Mouse (Mus musculus): ENCODE measurements at regions not wholly inside any gene's neighbourhood (a gene's known extent, or its start where the extent isn't known, plus 50 kb on each side); places are given as distances from the start of the nearest gene placed in this dataset.
"Not testable (repeated sequence)": the region's sequence is repeated elsewhere in the genome, so short reads cannot be mapped to it uniquely, and the experiment has no call there.

GRCm38 (mm10) chr17:6489926-6490564 lies 60.1 kb downstream of the Dynlt1b start:
- peak in 1 of 2 experiments; percentile 69 for DNase-seq (ENCODE audit: extremely low spot score in 1 of 2, low spot score in 2 of 2)
- intact Hi-C loops (cut with DNase I) = not testable (repeated sequence)

DNA sequence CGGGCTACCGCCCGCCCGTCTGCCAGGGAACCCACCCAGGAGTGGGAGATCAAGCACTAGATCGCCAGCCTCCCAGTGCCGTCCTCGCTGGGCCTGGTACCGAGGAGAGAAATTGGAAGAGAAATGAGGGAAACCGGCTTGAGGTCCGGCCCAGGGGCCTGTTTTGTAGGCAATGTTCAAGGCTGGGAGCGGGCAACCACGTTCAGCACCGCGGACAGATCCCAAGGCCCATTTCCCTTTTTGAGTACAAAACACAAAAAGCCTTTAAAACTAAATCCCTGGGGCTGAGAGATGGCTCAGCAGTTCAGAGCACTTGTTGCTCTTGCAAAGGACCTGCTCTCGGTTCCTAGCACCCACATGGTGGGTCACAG lies 60.6 kb downstream of the Dynlt1b start:
- DNase-seq (ENCODE audit: extremely low spot score in 1 of 2, low spot score in 2 of 2); intact Hi-C loops (cut with DNase I): not testable (repeated sequence)

- intact Hi-C loops (cut with DNase I) = not testable (repeated sequence)
Observed at GRCm38 (mm10) chr17:6492501-6492900, 62.6 kb downstream of the Dynlt1b start.

DNA sequence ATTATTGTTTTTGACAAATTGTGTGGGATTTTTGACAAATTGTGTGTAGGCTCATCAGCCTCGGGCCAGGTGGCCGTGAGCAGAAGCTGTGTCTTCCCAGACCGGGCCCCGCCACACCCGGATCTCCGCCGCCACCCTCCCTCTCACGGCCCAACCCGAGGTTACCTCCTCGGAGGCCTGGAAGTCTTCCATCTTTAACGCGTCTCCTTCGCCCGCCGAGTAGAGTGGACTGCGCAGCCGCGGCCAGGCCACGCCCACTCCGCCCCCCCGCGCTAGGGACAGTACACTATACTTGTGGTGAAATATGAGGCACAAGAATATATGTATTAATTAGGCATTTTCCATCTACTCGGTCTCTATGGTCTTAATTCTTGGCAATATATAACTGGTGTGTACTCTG lies 63.0 kb downstream of the Dynlt1b start:
- intact Hi-C loops (cut with DNase I) = not testable (repeated sequence)
- peak; percentile 66 to 85 for DNase-seq (ENCODE audit: extremely low spot score in 1 of 2, low spot score in 2 of 2)

More at GRCm38 (mm10) chr17:6492501-6492900, 62.6 kb downstream of the Dynlt1b start:
- DNase-seq (ENCODE audit: extremely low spot score in 1 of 2, low spot score in 2 of 2) = peak in 1 of 2 experiments; percentile 84

GRCm38 (mm10) chr17:6496491-6496890 lies 66.6 kb downstream of the Dynlt1b start:
- DNase-seq (ENCODE audit: extremely low spot score in 1 of 2, low spot score in 2 of 2); intact Hi-C loops (cut with DNase I): not testable (repeated sequence)

DNA sequence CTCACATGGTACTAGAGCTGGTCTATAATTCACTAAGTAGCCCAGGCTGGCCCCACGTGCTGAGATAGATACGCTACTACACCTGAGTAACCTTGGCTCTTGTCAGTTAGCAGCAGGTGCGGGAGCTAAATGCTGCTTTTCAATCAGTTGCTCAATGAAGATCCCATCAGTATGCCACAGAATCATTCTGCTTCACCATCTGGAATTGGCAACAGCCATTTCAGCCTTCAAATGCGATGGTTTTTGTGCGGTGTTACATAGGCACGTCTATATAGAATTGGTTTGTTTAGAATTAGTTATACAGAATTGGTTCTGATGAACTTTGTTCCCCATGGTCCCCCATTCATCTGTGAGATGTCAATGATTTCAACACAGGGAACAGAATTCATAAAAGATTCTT lies 72.8 kb downstream of the Dynlt1b start:
- DNase-seq (ENCODE audit: extremely low spot score in 1 of 2, low spot score in 2 of 2); intact Hi-C loops (cut with DNase I): not testable (repeated sequence)

DNA sequence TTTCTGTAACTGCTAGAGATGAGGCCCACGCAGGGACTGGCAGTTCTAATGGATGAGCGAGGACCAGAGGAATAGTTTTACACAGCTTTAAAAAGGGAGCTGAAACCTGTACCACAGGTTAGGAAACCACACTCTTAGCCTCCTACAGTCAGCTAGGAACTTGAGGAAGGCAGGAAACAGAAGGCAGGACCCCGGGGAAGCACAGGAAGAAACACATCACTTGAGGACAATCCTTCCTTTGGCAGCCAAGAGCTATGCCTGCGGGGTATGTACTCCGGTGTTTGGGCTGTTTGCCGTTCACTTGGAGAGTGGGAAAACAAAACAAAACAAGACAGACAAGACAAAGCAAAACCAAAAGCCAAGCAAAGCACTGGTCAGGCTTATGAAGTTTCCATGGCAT lies 76.0 kb downstream of the Dynlt1b start:
- intact Hi-C loops (cut with DNase I); DNase-seq (ENCODE audit: extremely low spot score in 1 of 2, low spot score in 2 of 2): not testable (repeated sequence)

DNA sequence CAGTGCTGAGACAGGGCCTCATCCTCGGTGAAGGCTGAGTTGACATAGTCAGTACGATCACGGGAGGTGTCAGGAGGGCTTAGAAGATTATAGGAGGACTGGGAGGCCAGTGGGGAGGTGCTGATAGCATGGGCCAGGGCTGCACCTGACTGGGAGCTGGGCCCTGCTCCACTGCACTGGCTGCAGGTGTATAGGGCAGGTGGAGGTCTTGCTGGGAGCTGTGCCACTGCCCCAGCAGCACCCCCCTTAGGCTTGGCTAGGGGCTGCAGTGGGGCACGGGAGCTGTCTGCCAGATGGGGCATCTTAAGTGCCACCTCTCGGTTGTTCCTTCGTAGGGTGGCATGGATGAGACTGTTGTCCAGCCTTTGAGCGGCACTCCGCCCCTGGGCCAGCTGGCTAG lies 85.2 kb downstream of the Dynlt1b start:
- intact Hi-C loops (cut with DNase I) = not testable (repeated sequence)

DNA sequence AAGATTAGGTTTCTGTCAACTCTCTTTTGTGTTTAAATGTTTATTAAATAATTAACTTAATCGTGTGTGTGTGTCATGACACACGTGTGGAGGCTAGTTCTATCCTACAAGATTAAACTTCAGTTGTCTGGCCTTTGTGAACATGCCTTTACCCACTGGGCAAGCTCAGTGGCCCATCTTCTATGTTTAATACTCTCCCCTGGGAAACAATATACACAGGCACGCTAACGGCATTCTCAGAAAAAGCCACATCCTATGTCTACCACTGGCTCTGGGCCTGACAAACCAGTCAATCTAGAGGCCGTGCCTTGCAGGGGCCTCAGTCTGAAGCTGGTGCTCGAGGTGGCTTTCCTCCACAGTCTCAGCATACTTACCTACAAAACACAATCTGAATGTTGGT lies 82.4 kb upstream of the Dynlt1c start:
- intact Hi-C loops (cut with DNase I); DNase-seq (ENCODE audit: extremely low spot score in 1 of 2, low spot score in 2 of 2): not testable (repeated sequence)

More for the DNA sequence above, 85.2 kb downstream of the Dynlt1b start:
- not testable (repeated sequence) for DNase-seq (ENCODE audit: extremely low spot score in 1 of 2, low spot score in 2 of 2)

DNA sequence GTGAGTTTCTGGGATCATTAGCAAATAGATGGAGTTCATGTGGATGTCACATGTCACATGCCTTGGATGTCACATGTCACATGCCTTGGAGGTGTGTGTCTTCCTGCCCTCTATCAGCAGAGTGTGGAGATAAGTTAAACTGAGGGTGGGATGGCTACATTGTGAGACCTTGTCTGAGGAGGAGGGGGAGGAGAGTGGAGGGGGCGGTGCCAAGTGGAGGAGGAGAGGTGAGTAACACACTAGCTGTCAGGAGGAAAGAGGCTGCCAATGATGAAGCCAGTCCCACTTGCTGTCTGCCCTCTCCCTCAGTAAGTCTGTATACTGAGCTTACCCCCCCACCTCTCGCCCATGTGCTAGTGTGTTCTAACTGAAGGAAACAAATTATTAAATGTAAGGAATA lies 81.5 kb upstream of the Dynlt1c start:
- intact Hi-C loops (cut with DNase I); DNase-seq (ENCODE audit: extremely low spot score in 1 of 2, low spot score in 2 of 2): not testable (repeated sequence)

- intact Hi-C loops (cut with DNase I); DNase-seq (ENCODE audit: extremely low spot score in 1 of 2, low spot score in 2 of 2): not testable (repeated sequence)
Observed at GRCm38 (mm10) chr17:6520751-6521150, 80.7 kb upstream of the Dynlt1c start.

DNA sequence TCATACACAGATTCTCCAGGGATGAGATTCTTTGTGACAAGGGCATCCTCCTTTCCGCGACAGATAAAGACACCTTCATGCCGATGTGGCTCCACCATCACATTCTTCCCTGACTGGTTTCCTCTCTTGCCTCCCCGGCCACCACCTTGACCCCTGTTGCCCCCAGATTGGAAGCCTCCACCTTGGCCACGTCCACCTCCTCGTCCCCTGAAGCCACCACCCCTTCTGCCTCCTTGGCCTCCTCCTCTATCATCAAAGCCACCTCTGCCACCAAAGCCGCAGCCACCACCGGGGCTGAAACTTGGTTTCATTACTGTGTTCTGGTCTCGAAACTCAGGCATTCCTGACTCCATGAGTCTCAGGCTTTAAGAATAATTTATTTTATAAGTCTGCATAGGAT lies 79.3 kb upstream of the Dynlt1c start:
- intact Hi-C loops (cut with DNase I) = not testable (repeated sequence)

GRCm38 (mm10) chr17:6538723-6539122 lies 62.7 kb upstream of the Dynlt1c start:
- DNase-seq (ENCODE audit: extremely low spot score in 1 of 2, low spot score in 2 of 2); intact Hi-C loops (cut with DNase I): not testable (repeated sequence)

More for the DNA sequence above, 79.3 kb upstream of the Dynlt1c start:
- DNase-seq (ENCODE audit: extremely low spot score in 1 of 2, low spot score in 2 of 2) = peak in 1 of 2 experiments; percentile 17

DNA sequence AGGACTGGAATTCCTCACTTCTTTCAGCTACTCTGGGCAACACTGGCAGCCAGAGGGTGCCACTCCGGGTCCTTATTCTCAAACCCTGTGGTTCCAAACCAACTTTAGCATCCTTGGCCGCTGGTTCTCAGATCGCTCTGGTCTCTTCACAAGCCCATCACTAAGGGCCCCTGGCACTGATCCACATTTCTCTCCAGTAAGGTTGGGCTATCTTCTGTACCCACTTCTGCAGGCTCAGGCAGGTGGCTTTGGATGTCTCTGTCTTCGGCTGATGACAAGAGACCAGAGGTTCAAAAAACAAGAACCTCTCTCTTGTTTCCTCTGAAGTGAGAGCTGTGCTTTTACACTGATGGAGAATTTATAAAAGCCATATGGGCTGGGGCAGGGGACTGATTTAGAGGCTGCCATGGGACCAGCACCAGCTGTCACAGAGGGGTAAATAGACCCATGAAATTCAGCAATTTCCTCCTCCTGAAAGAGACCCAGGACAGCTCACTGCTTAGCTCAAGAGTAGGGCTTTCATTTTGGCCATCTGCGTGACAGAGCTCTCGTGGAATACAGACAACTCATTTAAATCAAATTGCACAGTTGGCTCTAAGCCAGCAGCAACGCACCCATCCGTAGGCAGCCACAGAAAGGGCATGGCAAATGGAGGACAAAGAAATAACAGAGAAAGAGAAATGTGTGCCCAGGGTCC lies 54.3 kb upstream of the Dynlt1c start:
- DNase-seq (ENCODE audit: extremely low spot score in 1 of 2, low spot score in 2 of 2); intact Hi-C loops (cut with DNase I): not testable (repeated sequence)

DNA sequence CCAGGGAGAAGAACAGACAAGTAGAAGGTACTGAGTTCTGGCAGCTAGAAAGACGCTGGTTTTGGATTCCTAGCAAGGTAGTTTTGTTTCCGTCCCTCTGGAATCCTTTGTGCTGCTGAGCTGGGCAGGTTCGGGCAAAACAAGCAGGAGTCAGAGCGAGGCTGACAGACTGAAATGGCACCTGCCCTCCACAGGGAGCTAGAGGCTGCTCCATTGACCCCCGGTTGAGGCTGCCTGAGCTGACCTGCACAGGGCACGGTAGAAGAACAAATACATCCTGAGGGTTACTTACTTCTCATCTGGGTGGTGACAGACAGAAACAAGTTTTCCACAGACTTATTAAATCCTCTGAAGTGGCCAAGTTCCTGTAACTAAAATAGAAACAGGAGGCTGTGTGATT lies 53.5 kb upstream of the Dynlt1c start:
- DNase-seq (ENCODE audit: extremely low spot score in 1 of 2, low spot score in 2 of 2); intact Hi-C loops (cut with DNase I): not testable (repeated sequence)
